Mouse (Mus musculus) yolk sac, embryonic 10.5 days (tissue): ENCODE results near the gene Camkmt.
A peak's percentile ranks its signal among the peaks of the same experiment; 100 is the strongest.

Source experiments
- DNase-seq: peaks from one replicate; pipeline ENCODE4 v3.0.0-alpha.2; 2017; ENCODE audit warnings: low spot score

The Camkmt gene

DNA sequence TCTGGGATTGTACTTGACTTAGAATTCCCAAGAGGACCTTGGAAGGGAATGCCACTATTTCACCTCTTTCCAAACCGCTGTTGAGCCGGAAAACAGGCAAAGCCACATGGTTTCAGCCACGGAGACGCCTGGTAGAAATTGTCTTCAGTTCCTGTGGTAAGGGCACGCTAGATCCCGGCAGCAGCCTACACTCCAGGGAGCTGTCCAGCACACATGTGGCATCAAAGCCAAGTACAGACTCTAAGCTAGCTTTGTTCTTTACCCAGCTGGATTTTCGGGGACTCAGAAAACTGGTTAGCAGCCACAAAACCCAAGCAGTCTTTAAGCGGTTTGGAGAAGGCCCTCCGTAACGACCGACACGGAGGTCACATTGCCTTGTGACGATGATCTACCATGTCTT, 281.7 kb downstream of the Camkmt start:
- DNase-seq = no peak

DNA sequence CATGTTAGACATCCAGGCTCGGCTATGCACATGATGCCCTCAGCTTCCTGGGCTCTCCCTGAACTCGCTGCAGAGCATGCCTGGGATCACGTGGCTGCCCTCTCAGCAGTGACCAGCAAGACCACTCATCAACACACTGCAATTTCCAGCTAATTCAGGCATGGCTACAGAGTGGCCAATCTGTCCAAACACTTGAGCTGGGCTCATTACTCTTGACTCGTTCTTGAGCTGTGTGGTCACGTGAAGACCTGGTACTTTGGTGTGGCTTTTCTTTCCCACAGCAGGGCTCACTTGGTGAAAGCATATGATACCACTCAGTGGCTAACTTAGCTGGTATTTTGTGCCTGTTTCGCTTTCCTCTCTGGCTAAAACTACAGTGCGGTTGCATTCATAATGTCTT, 282.2 kb downstream of the Camkmt start:
- DNase-seq = no peak

DNA sequence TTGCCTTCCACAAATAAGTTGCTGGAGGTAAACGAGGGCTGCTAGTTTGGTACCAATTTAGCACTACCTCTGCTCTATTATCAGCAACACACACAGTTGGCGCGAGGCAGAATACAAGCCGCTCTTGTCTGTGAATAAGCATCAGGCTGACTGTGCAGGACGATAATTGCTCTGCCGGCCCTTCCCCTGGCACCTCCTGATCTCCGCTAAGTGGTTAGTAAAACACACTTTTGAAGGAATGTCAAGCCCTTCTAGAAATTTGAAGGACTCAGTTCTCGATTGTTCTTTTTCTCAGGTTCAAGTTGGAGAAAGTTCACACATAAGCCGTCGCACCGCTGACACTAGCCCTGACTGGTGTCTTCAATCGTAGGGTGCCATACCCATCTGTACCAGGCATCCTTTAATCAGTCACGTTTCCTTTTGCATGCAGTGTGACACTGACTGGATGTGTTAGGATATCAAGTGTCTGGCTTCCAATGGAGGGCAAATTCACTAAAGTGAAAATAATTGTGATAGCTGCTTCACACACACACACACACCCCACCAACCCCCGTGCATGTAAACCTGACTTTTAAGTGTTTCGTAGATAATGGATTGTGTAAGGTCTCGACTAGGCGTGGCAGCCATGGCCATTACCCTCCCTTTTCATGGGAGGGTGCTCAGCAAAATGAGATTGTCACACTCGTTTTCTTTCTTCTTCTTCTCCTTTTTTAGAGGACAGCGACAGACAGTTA, 283.9 kb downstream of the Camkmt start:
- no peak for DNase-seq

DNA sequence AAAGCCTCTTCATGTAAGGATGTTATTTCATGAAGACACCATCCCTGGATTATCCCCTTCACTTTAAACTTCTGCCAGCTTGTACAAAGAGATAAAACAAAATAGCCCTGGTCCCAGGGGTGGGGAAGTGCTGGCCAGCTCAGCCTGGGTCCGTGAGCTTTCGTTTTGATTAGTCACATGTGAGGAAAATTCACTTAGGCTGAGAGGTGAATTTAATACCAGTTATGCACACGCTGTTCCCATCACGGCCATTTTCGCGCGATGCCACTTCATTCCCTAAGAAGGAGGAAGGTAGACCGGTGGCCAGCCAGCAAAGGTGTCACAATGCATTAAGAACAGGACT, 284.5 kb downstream of the Camkmt start:
- DNase-seq = no peak

DNA sequence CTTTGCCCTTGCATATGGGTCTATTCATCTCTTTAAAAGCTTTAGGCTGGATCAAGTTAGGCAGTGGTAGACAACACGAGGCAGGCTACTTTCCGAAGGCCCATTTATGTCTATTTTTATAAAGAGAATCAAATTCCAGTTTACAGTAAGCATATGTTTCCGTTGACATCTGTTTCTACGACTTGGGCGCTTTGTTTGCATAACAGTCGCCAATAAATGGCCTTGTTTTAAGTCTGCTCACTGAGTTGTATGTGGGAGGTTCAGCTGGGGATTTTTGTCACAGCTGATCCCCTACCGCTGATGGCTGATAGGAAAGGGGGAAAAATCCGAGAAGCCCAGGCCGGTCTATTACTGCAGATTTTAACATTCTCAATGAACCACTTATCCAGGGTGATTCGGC, 285.2 kb downstream of the Camkmt start:
- no peak for DNase-seq

DNA sequence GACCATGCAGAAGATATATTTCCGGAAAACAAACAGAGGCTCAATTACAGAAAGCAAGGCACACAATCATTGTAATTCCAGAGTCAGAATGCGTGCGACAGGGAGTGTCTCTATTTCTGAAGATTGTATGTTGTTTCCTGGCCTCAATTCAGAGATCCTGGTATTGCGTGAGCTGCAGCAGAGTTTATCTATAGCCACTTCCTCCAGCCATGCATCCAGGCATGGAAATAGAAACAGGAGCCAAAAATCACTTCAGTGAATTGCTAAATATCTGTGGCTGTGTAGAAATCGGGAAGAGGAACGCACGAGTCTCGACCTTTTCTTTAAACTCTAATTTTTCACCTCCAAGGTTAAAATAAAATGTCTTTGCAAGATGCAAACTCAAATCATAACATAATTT, 287.1 kb downstream of the Camkmt start:
- no peak for DNase-seq

DNA sequence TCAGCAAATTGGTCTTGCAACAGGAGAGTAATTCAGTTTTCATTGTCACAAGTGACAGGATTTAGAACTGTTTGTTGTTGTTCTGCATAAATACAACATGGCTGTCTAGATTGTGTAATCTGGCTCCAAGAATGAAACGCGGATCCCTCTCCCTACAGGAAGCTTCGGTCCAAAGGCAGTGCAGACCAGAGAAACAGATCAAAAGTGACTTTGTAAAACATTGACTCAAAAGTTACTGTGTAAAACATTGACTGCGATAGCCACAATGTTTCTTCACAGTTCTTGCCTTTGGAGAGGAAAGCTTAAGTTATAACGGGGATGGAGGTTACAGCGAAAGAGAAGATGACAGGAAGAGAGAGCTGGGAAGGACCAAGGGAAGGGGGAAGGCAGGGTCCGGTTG, 288.7 kb downstream of the Camkmt start:
- peak; percentile 23 for DNase-seq

DNA sequence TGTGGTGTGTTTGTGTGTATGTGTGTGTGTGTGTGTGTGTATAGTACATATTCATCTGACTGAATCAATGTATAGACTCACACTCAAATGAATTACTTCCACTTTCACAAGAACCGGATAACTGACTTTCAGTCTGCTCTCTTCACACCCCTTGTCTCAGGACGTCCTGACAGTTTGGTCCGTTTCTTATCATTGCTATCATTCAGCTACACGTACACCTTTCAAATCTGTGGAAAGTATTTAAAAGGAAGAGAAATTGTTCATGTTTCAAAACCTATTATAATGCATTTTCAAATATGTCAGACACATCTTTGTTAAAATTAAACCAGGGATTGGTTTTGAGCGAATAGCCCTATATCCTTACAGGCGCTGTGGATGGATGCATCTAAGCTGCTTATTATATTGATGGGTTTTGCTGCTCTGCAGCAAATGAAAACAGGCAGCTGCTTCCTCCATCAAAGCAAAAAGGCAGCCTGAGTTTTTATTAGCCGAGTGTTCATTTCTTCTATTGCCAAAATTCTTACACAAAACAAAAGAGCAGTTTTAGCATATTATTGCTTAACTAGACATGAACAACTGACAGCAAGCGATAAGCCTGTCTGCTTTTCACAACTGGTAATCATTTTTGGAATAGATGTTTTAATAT, 291.3 kb downstream of the Camkmt start:
- no peak for DNase-seq

DNA sequence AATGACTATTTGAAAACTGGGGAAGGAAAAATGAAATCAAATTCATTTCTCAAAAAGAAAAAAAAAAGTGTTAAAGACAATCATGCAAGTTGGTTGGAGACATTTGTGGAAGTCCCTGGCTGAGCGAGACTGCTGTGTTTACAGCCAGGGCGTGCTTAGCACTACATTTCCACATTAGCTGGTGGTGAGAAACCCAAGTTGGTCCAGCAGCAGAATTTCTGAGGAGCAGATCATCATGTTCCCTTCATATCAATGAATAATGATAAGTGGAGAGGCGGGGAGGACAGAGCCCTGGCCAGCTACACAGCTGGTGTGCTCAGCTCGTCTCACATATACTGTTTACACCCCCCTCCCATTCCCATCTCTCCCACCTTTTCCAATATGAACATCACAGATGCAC, 292.0 kb downstream of the Camkmt start:
- no peak for DNase-seq

DNA sequence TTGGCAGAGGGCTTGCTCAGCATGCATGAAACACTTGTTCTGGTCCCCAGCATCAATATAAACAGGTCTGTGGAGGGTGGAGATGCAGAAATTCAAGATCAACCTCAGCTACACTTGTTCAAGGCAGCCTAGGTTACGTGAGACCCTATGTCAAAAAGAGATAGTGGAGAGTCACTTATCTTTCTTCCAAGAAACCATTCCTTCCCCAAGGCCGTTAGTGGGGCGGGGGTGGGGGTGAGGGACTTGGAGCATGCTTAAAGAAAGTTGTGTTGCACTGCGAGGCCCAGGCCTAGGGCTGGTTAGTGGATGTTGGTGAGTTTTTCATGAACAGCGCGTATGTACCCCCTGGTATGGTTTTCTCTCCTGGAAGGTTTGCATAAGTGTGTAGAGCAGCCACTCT, 292.6 kb downstream of the Camkmt start:
- DNase-seq = no peak

DNA sequence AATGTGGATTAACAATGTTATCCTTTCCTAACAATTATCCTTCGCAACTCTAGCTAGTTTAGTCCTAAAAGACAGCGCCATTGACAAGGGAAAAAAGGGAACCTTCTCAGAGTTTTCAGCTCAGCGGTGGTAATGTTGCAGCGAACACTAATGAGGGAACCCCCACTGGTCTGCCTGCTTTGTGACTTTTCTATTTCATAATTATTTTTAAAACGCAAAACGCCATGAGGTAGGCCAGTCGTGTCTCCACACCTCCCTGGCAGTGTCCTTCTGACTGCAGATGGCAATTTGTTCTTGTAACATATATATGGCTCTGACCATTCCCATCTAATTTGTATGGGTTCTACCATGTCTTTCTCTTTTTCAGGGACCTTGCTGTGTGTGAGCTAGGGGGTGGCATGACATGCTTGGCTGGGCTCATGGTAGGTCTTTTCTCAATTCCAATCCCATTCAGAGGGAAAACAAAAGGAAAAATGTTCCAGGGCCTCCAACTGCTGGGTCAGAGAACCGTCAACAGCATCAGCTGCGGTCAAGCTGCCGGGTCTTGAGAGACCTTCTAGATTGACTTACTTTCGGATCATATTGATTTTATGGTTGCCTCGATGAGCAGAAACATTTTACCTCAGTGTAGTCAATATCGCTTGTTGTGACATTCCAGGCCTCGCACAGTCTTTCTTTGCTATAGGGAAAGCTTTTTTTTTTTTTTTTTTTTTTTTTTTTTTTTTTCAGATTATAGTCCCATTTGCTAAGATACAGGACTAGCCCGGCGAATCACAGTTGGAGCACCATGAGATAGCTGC, 302.9 kb downstream of the Camkmt start:
- DNase-seq = no peak

DNA sequence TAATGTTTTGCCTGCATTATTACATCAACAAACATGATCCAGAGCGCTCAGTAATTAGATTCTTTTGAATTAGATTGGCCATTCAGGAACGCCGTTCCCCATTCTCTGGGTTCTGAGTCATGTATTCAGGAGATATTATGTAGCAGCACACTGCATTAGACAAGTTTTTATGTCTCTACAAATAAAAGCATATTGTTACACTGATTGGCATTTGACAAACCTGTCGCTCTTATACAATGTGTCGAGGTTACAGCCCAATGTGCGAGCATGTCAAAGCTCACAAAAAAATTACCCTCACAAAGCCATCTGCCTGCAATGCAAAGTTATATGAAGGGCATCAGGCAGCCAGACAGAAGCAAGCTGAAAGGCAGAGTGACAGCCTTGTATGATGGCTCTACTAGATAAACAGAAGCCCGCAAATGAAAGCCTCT, 303.6 kb downstream of the Camkmt start:
- no peak for DNase-seq

DNA sequence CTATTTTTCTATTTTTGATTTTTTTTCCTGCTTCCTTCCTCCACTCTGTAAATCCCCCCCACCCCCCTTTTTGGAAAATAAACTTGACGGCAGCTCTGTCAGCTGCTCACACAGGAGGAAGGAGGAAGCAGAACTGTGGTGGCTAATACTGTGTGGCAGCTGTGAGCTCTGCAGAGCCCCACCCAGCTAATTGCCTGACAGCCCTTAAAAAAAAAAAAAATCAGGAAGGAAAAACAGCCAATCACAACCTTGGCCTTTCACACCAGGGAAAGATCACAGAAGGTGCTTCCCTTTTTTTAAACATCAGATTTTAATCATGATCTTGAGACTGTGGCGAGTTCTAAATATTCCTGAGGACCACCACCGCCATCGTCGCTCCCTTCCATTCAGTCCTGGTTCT, 305.1 kb downstream of the Camkmt start:
- DNase-seq = no peak

DNA sequence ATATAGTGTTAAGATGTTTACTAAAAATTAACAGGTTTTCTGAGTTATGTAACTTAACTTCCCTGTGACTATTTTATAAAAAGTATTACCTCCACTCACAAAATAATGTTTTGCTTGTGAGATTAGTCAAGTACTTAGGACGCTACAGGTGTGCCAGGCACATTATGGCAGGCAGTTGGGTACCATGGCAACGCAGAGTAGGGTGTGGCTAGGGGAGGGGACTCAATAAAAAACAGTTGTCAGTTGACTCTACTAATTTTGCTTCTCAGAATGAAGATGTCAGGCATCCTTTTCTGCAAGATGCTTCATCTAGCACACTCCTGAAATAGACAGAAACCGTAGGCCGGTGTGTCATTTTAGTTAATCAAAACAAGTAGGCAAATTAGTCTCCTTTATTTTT, 310.4 kb downstream of the Camkmt start:
- no peak for DNase-seq

DNA sequence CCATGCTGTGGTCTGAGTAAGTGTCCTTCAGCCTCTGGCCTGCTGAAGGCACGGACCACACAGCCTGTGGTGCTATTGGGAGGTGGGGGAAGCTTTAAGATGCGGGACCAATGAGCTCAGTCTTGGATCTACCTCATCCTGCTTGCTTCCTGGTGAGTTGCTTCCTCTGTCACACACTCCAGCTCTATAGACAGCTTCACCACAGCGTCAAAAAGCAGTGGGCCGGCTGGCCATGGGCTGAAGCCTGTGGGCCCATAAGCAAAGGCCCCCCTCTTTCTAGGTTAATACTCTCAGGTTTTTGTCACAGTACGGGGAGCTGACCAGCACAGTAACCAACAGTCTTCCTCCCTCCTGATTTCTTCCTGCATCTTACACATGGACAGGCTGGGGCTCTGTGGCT, 314.8 kb downstream of the Camkmt start:
- no peak for DNase-seq

DNA sequence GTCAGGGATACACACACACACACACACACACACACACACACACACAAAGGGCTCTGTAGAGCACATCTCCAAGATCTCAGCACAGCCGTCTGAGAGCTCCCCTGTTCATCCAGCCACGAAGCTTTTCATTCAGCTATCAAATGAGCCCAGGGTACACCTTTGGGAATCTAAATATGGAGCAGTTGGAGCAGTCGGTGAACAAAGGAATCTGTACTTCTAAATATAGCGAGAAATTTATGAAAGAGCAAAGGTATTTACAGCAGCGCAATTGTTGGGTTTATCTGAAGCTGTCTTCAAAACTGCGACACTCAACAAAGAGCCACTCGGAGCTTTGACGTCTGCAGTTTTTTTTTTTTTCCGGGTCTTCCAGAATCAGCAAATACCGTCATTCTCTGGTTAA, 315.8 kb downstream of the Camkmt start:
- no peak for DNase-seq

DNA sequence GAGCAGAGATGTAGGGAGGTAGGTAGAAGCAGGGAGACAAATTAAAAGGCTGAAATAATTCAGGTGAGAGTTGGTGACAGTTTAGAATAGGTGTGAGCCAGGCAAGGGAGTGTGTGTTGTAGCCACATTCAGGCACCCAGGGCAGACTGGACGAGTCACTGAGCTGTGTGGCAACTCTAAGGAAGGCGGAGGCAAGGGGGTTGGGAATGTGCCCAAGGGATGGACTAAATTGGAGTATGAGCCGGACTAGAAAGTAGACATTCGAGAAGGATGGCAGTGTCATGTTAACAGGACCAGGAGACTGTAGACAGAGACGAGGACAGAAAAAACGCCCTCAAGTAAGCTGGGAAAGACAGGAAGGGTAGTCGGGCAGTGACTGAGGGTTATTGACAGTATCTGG, 338.5 kb downstream of the Camkmt start:
- DNase-seq = no peak

DNA sequence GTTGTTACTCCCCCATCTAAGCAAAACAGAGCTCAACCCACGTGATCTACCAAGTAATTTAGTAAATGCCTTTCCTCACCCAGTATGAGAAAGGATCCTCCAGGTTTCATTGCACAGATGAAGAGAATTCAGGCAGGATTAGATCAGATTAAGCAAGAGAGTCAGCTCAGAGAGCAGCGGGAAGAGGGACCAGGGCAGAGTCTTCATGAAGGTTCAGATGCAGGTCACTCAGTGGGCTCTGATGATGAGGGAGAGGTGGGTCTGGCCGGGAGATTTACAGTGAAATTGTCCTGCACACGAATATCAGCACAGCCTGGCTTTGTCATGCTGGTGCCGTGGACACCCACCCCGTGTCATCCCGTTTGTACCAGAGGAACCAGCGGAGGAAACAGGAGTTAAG, 342.6 kb downstream of the Camkmt start:
- DNase-seq = no peak

DNA sequence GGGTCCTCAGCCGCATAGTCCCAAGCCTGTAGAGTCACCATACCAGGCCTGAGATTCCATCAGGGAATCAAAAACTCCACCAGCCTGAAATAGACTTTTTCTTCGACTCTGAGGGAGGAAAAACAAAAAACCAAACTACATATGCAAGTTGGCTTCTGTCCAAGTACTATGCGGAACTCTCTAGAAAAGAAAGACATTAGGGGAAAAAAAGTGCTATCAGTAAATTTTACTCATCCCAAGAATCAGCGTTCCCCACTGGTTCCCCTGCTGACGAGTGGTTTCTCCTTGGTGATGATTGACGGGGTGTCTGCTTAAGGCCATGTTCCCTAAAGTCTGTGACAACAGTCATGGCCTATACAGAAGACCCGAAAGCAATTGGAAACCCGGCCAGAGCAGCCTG, 352.7 kb downstream of the Camkmt start:
- DNase-seq = no peak

DNA sequence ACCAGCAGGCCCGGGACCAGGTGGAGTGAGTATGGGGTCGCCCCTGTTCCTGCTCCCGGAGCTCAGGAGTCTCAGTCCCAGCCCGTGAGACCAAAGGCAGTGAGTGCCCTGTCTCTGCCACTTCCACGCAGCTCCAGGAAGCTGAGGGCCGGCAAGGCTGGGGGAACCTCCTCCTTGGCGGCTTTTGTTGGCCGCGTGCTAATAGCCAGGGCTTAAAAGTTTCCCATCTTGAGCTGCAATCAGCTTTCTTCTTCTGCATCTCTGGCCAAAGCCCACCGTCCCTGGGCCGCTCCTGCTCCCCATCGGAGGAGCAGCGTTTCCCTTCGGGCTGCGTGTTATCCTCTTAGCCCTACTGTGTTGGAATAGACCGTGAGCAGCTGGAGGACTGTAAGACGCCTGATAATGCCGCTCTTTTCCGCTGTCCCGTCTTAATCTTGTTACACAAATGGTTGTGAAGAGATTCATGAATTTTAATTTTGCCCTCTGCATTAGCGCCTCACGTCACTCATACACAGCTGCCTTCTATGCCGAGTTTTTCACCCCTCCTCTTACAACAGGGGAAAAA, 364.1 kb downstream of the Camkmt start:
- DNase-seq = no peak

DNA sequence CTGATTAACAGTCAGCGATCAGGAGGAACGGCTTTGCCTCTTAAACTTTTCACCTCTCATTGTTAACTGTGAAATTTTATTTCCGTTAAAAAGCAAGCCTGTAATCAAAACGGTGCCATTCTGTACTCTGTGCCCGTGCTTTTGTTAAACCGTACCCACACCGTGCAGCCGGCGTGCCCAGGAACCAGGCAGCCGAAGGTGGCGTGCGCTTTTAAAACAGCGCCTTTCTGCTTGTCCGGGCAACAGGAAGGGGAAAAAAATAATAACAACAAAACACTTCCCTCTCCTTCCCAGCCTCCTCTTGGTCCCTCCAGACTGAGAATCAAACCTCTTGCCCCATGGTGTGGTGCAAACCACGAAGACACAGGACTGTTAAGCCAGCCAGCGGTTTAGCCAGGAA, 364.7 kb downstream of the Camkmt start:
- DNase-seq = no peak

DNA sequence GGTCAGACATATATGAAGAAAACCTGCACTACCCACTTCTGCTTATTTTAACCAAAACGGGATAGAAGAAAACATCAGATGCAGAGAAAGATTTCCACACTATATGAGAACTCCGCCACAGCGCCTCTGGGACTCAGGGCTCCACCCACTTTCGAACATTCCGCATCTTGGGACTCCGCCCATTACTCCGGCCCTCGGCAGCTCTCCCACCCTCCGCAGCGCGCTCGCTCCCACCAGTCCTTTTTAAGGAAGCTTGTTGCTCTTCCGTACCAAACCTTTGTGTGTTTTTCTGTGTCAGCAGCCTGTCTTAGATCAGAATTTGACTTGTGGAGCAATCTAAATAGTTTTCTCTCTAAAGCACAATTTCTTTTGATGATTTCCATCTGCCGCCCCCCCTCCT, 367.7 kb downstream of the Camkmt start:
- no peak for DNase-seq

DNA sequence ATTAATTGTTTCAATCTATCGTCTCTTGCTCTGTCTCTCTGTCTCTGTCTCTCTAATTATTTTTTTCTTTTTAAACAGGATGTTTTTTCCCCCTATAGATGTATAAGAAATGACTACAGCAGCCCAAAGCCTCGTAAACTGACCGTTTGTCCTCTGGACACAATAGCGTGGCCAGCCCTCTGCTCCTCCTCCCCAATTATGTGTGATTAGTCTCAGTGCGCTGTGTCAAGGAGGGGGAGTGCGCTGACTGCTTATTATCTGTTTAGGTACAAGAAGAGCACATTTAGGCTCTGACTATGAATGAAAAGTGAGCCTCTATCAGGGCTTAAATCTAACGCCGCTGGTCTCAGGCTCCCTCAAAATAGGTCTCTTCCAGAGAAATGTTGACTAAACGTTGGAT, 368.2 kb downstream of the Camkmt start:
- no peak for DNase-seq
